Mouse (Mus musculus) right cerebral cortex, postnatal 14 days (tissue): ENCODE data around the gene Parva.

Experiments
- DNase-seq: peaks from one replicate; pipeline ENCODE4 v3.0.0; 2022

The Parva gene

DNA sequence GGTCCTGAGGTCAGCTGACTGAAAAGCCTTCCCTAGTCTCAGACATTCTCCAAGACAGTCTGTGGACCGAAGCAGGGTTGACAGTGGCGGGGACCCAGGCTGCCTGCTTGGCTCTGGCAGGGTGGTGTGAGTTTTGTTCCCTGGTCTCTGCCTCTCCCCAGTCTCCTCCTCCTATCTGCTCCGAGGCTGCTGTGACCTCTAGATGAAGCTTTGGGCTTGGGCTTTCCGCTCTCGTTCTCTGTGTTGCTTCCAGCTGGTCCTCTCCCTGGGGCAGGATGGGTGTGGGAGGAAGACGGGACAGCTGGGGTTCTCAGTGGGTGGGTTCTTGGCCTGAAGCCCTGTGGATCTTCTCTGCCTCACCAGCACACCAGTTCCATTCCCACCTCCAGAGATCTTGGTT, 51.8 kb downstream of the Parva start:
- peak; percentile 43 for DNase-seq

DNA sequence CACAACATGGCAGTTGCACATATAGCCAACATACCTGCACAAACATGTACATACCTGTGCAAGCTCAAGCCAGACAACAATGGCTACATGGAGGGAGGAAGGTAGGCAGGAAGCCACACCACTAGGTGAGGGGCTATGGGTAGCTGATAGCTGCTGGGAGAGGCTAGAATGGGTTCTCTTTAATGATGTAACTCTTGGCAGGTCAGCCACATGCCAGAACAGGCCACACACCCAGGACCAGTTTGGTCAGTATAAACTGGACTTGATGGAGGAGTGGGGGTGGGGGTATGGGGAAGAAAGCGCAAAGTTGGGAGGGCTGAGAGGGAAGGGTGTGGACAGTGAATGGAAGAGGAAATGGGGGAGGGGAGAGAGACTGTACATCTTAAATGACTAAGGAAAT, 53.7 kb downstream of the Parva start:
- no peak for DNase-seq

- no peak for DNase-seq
Measured at GRCm38 (mm10) chr7:112482572-112482971, 55.3 kb downstream of the Parva start.

- DNase-seq = no peak
Measured at GRCm38 (mm10) chr7:112483382-112483781, 56.1 kb downstream of the Parva start.

DNA sequence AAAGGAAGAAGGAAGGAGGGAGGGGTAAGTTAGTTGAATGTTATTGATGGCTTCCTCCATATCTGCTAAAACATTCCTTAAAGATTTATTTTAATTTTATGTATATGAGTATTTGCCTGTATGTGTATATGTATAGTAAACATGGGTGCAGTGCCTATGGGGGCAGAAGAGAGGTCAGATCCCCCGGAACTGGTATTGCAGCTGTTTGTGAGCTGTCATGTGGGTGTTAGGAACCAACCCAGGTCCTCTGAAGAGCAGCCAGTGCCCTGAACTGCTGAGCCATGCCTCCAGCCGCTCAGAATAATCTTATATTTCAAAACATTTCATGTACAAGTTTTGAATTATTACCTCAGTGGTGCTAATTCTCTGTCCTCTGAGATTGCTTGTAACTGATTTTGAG, 63.5 kb downstream of the Parva start:
- DNase-seq = no peak

GRCm38 (mm10) chr7:112491737-112492136, 64.4 kb downstream of the Parva start:
- DNase-seq = no peak

- no peak for DNase-seq
Measured at GRCm38 (mm10) chr7:112495950-112496349, 68.6 kb downstream of the Parva start.

DNA sequence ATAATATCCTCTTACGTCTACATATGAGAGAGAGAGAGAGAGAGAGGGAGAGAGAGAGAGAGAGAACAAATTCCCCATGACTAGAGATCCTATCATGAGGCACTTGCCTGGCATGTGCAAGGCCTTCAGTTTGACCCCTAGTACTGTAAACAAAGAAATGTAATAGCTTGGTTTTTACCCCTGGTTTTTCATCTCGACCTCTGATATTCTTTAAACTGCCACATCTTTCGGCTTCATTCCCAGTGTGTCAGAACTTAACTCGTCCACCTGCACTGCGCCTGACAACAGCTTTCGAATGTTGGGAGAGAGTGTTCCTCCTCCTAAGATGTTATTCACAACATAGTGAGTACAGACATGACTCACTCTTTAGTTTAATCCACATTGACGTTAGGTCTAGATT, 69.6 kb downstream of the Parva start:
- DNase-seq = no peak

DNA sequence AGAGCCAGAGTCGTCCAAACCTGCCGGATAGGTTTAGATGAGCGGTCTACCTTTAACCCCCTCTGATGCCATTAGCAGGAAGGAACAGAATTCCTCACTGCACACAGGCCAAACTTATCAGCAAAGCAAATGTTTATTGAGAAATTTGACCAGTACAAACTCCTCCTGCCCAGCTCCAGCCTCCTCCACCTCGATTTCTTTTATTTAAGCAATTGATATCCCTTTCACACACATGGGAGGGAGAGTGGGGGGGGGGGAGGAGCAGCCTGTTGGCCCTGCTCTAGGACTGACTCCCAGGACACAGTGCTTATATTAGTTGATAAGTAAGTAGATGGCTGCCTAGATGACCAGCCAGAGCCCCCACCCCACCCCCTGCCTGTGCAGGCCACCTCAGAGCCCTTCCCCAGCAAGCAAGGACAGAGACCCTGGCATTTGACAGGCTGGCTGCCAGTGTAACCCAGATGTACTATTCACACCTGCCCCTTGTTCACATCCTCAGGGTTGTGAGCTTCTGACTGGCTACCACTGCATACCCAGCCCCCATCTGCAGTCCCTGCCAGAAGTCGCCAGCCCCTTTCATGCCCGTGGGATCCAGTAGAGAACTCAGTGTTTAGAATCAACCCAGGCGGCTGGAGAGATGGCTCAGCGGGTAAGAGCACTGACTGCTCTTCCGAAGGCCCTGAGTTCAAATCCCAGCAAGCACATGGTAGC, 71.4 kb downstream of the Parva start:
- DNase-seq = no peak

GRCm38 (mm10) chr7:112499453-112500133, 72.3 kb downstream of the Parva start:
- DNase-seq = no peak

DNA sequence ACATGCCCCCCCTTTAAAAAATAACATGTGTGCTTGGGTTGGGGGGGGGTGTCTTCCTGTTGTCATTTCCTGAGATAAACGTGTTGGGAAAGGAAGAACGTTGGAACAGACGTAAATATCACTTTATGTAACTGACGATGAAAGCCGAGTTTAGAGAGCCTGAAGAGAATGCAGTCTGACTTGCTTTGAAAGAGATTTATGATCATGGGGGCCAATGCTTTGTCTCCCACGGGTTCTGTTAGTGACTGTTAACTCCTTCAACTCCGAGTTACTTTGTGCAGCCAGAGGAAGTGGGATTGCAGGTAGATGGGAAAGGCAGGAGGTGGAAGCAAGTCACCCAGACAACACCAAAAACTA, 72.8 kb downstream of the Parva start:
- no peak for DNase-seq

GRCm38 (mm10) chr7:112502050-112502809, 74.9 kb downstream of the Parva start:
- no peak for DNase-seq

GRCm38 (mm10) chr7:112502845-112503244, 75.5 kb downstream of the Parva start:
- no peak for DNase-seq

GRCm38 (mm10) chr7:112503448-112503847, 76.1 kb downstream of the Parva start:
- DNase-seq = no peak

- no peak for DNase-seq
Measured at GRCm38 (mm10) chr7:112503917-112504316, 76.6 kb downstream of the Parva start.

DNA sequence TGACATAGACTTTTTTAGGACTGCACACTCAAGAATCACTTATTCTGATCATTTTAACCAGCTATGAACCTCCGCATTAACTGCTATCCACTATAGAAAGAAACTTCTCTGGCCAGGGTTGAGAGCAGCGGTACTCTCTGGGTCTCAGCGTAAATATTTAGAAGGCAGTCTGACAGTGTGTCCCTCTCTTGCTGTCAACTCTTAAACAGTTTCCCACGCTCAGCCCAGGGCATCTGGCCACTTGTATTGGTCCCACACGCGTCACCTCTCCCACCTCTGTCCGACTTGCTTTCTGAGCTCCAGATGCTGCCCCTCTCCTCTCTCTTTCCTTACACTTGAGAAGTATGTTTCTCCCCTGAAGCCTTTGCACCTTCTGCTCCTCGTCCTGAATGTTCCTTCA, 81.8 kb downstream of the Parva start:
- no peak for DNase-seq

DNA sequence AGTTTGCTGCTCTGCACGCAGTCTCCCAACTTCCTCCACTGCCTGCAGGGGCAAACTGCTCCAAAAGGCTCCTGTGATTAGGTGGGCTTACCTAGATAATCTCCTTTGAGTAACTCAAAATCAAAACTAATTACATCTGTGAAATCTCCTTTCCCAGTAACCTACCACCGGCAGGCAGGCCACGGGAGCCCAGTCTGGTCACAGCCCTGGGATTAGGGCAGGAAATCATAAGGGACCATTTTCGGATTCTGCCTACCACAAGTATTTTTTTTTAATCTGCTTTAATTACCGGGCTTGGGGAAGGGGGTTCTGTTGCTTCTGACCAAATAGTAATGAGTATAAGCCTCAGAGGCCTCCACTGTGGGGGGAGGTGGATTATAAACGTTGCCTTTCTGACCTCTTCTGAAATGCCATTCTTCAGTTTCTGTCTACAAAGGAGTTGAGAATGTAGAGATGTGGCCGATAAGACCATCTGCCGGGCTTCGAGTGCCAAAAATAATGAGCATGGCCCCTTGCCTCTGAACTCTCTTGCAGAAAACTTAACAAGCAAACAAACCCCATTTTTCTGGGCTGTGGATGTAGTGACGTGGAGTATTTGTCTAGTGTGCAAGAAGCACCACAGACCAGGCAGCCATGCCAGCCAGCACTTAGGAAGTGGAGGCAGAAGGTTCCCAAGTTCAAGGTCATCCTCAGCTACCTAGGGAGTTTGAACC, 83.2 kb downstream of the Parva start:
- DNase-seq = no peak

- DNase-seq = no peak
Measured at GRCm38 (mm10) chr7:112511309-112511708, 84.0 kb downstream of the Parva start.

DNA sequence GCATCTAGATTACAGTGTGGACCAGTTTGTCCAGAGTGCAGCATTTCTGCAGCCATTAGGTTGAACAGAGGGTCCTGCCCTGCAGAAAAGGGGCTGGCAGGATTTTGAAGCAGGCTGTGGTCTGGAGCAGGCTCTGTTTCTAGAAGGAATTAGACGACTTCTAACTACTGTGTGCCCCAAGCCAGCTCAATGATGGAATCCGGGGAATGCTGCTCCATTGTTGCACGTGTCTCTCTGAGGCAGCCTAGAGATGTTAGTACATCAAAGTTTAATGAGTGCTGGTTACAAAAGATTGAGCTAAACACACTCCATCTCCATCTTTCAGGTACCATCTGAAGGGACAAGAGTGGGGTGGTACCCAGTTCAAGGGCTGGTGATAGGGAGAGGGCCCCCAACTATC, 85.0 kb downstream of the Parva start:
- no peak for DNase-seq

- no peak for DNase-seq
Measured at GRCm38 (mm10) chr7:112512895-112513294, 85.6 kb downstream of the Parva start.

- no peak for DNase-seq
Measured at GRCm38 (mm10) chr7:112514636-112515193, 87.4 kb downstream of the Parva start.

DNA sequence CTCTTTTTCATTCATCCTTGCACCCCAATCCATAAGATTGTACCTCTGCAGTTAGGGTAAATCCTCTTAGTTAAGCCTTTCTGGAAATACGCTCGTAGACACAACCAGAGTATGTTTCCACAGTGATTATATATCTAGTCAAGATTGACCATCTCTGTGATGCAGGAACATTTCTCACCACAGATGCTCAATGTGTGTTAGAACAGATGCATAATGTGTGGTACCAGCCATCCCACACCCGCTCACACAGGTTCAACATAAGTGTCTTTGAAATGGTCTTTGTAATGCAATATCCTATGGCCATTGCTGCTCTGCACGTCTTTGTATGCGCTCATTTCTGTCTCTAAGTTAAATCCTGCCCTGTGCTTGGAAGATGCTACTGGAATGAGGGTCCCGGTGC, 98.2 kb downstream of the Parva start:
- DNase-seq = no peak

GRCm38 (mm10) chr7:112526226-112526625, 98.9 kb downstream of the Parva start:
- DNase-seq = no peak
